Mouse (Mus musculus) embryonic fibroblast, embryonic 13.5 days (primary cell): Measurements from ENCODE around the gene Mthfr.

Source experiments
- CTCF ChIP-seq: IDR thresholded peaks from 2 replicates; pipeline ENCODE4 v1.5.1; 2011; ENCODE audit warnings: mild to moderate bottlenecking, control low read depth, low read length, moderate library complexity, borderline replicate concordance; ENCODE audit not compliant: insufficient read depth
- POLR2A ChIP-seq: IDR thresholded peaks from 2 replicates; pipeline ENCODE4 v1.6.1; 2011; ENCODE audit warnings: low read depth, mild to moderate bottlenecking, control low read depth, low read length, moderate library complexity

DNA sequence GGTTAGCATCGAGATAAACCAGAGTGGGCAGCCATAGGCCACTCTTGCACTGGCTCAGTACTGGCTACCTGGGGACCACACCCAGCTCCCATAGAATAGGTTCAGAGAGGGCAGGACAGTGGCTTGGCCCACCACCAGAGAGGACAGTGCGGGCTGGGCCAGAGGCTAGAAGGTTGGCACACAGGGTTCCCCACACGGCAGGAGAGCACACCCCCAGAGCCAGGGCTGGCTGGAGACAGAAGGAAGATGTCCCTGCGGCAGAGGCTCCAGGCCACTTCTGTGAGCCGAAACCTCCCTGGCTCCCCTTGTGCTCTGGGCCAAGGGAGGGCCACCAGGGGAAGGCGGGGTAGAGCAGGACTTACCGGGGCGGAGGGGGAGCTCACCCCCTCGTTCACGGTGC, 42.3 kb downstream of the Mthfr start:
- no peak for TF ChIP-seq CTCF
- no peak for TF ChIP-seq POLR2A
